Mouse (Mus musculus) liver, adult 2 months (tissue): Measurements from ENCODE around the gene Smg8.

Experiments used
- CTCF ChIP-seq: fragments of 200-500 bp; IDR thresholded peaks from 2 replicates; pipeline ENCODE4 v1.5.1; 2011; ENCODE audit warnings: low read depth, low read length, control low read depth
- POLR2A ChIP-seq: fragments of 200-500 bp; IDR thresholded peaks from 2 replicates; pipeline ENCODE4 v1.6.1; 2011; ENCODE audit warnings: low read length, control low read depth; ENCODE audit not compliant: insufficient read depth; ENCODE audit errors: extremely low read depth

DNA sequence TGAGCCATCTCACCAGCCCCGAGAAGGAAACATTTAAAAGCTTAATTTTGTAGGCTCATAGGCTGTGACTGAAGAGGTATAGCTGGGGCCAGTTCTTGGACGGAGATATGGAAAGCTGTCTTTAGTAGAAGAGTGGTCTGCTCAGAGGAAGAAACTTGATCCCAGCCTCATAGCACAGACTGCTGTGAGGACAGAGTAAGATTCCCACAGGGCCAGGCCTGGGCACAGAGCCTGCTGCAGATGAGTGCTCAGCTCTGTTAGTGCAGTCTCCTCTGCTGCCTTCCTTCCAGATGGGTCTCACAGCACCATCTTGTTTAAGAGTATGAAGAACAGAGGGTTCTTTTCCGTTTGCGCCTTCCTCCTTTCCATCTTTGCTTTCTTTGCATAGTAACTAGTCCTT, 49.7 kb upstream of the Smg8 start:
- TF ChIP-seq CTCF (no peak), POLR2A (no peak)
